Mouse (Mus musculus) lung, postnatal 0 days (tissue): Measurements from ENCODE around the gene Dguok. TPM values are rescaled to one million over a fixed set of nuclear protein-coding genes. Genes with fewer than 3 reads are reported as not detected.

ENCODE experiments used
- ATAC-seq: fragments of 200-750 bp; cut with Nextera tagmentation; 2 replicates; pipeline ENCODE4 v1.8.0; 2017; ENCODE audit warnings: moderate library complexity
- DNase-seq: peaks from one replicate; pipeline ENCODE4 v3.0.0-alpha.2; 2016; ENCODE audit warnings: low spot score
- H3K27ac ChIP-seq: fragments of 300-500 bp; sonication (generic); 2 replicates; pipeline ENCODE4 v1.5.1; 2014; ENCODE audit warnings: antibody characterized with exemption, mild to moderate bottlenecking, low read length, mixed read lengths
- H3K27me3 ChIP-seq: fragments of 300-500 bp; sonication (generic); replicated peaks from 2 replicates; pipeline ENCODE4 v1.6.1; 2014; ENCODE audit warnings: low read length, mixed read lengths; ENCODE audit not compliant: insufficient read depth
- H3K36me3 ChIP-seq: fragments of 300-500 bp; sonication (generic); 2 replicates; pipeline ENCODE4 v1.6.1; 2014; ENCODE audit warnings: low read length, mixed read lengths; ENCODE audit not compliant: insufficient read depth
- H3K4me1 ChIP-seq: fragments of 300-500 bp; sonication (generic); 2 replicates; pipeline ENCODE4 v1.6.1; 2014; ENCODE audit warnings: antibody characterized with exemption, low read depth, low read length, mixed read lengths; ENCODE audit not compliant: insufficient read depth
- H3K4me2 ChIP-seq: fragments of 300-500 bp; sonication (generic); replicated peaks from 2 replicates; pipeline ENCODE4 v1.6.1; 2014; ENCODE audit warnings: low read depth, mild to moderate bottlenecking, low read length, moderate library complexity, mixed read lengths
- H3K4me3 ChIP-seq: fragments of 300-500 bp; sonication (generic); 2 replicates; pipeline ENCODE4 v1.5.1; 2014; ENCODE audit warnings: low read depth, low read length
- H3K9ac ChIP-seq: fragments of 300-500 bp; sonication (generic); replicated peaks from 2 replicates; pipeline ENCODE4 v1.6.1; 2014; ENCODE audit warnings: low read depth, mild to moderate bottlenecking
- H3K9me3 ChIP-seq: fragments of 300-500 bp; sonication (generic); 2 replicates; pipeline ENCODE4 v1.6.1; 2016; ENCODE audit warnings: low read length, mixed read lengths
- CTCF ChIP-seq: IDR thresholded peaks from 2 replicates; pipeline ENCODE4 v1.5.1; 2016; ENCODE audit warnings: antibody characterized with exemption, mild to moderate bottlenecking
- EP300 ChIP-seq: IDR thresholded peaks from 2 replicates; pipeline ENCODE4 v1.6.1; 2016; ENCODE audit warnings: antibody characterized with exemption, mild to moderate bottlenecking, control low read depth
- WGBS: fragments of 180-500 bp; shearing (Covaris S2); extraction: QIAGEN DNeasy Blood & Tissue Kit; methylation state at CpG from one replicate; pipeline ENCODE4 v1.1.7; 2014; 5-methylcytosine and 5-hydroxymethylcytosine counted together
- polyA plus RNA-seq: library from polyadenylated mRNA; unstranded; fragments of >200 nt; fragmentation: Nextera tagmentation; extraction: Ambion mirVana; gene quantifications from 2 replicates; pipeline ENCODE4 v1.2.1, GENCODE M21; 2015

Gene Dguok
- polyA plus RNA-seq, 1 experiment from 2014 or later = 71.8 TPM

DNA sequence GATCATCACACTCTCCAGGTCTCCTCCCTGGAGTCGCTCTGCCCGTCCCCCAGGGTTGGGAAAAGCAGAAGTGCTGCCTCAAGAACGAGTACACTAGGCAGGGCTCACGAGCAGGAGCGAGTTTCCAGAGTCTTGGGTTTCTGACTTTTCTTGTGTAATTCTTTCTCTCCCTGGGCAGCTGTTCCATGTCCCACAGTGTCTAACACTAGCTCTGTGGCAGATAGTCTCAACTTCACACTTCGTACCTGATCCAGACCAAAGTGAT lies 30.0 kb upstream of the Dguok start:
- Histone ChIP-seq H3K27ac (0 out of 2 replicates have a peak overlapping the region, but pooled peaks have one; percentile 1), H3K36me3 (no peaks in the 10 kb centered on the region), H3K4me1 (peaks cover under 1% of the 10 kb centered on the region; the same call in 1 of the 2 replicates), H3K4me3 (no peak overlapping the region), H3K9me3 (no peaks in the 10 kb centered on the region), H3K27me3 (no peaks in the 10 kb centered on the region), H3K4me2 (no peak overlapping the region), H3K9ac (no peak overlapping the region)
- TF ChIP-seq EP300 (no peak), CTCF (no peak)
- WGBS = 18% methylated on average over 6 of the region's 6 CpGs
- DNase-seq (peak; percentile 17), ATAC-seq (no peak; the same call in 1 of the 2 replicates)

DNA sequence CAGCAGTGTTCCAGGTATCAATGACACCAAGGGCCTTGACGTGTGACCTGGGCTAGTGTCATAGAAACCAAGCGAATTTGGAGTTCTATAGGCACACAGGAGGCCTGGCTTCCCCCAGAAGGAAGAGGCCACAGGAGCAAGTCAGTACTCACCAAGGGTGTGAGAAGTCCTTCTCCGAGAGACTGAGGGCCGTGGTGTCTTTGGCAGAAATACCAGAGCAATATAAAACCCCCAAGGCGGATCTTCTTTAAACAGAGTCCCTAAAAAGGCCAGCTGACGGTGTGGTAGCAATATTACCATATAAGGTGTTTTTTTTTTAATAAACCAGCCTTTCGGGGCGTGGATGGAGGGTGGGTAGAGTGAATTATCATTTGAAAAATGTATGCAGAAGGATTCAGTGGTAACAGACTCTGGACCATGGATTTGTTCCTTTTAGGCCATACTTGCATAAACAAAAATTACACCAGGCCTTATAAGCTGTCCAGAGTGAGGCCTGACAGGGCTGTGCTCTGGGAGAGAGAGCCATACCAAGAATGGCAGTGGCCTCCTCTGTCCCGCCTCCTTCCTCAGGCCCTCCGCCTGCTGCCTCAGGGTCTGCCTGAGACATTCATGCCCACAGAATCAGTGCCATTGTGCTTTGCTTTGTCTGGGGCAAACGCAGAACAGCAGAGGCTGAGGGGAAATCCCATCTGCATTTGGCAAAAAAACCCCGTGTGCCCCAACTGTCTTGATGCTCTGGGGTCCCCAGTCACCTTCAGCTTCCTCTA lies 29.4 kb upstream of the Dguok start, which contains the start of gene Actg2:
Actg2 (minus strand) TSS at position 238 of the 767 bp plus-strand sequence.
- Histone ChIP-seq H3K27ac (peak within 1 kb of the TSS; percentile 4; the same call in 1 of the 2 replicates), H3K4me2 (no peak within 1 kb of the TSS), H3K4me3 (no peak within 1 kb of the TSS), H3K27me3 (no peaks in the 10 kb centered on the region), H3K9ac (no peak within 1 kb of the TSS), H3K36me3 (no peaks in the 10 kb centered on the region), H3K4me1 (no peaks in the 10 kb centered on the region), H3K9me3 (no peaks in the 10 kb centered on the region)
- WGBS = 55% methylated on average over 12 of the region's 12 CpGs
- DNase-seq (peak; percentile 32), ATAC-seq (peak; percentile 67)
- TF ChIP-seq CTCF (no peak), EP300 (no peak)

DNA sequence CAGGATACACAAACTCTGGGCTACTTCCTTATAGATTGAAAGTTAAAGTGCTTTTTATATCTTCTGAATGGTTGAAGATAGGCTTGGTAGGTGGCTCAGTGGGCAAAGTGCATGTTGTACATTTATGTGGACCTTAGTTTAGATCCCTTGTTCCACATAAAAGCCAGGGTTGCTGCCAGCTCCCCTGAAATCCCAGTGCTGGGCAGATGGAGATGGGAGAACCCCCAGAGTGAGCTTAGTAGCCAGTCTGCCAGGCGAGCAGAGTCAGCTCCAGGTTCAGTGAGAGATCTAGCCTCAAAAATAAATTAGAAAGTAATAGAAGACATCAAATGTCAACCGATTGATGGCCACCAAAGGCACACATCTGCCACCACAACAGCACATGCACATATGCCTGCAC lies 25.8 kb upstream of the Dguok start:
- TF ChIP-seq CTCF (no peak), EP300 (no peak)
- H3K36me3 ChIP-seq = no peaks in the 10 kb centered on the region
- H3K4me2 ChIP-seq = no peak overlapping the region
- no peaks in the 10 kb centered on the region for H3K27me3 ChIP-seq
- no peak overlapping the region for H3K9ac ChIP-seq
- DNase-seq (no peak), ATAC-seq (no peak)
- H3K27ac ChIP-seq = no peak overlapping the region
- H3K4me3 ChIP-seq = no peak overlapping the region
- H3K9me3 ChIP-seq = no peaks in the 10 kb centered on the region
- H3K4me1 ChIP-seq = no peaks in the 10 kb centered on the region
- WGBS = 70% methylated on average over 2 of the region's 2 CpGs

DNA sequence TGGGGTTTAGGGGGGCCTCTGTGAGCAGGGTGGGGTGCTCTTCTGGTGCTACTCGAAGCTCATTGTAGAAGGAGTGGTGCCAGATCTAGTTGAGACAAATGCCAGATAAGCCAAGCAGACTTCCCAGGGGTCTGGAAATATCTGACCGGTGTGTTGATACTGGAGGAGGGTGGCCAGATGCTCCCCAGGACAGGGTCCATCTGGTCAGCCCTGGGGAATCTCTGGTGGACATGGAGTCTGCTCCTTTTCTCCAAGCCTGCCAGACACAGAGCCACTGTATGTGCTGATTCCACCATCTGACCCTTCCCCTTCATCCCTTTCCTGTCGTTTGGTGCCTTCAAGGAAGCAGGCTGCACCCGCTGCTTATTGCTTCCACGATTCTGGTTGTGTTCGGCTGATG lies 16.4 kb upstream of the Dguok start:
- WGBS = 27% methylated on average over 6 of the region's 6 CpGs

DNA sequence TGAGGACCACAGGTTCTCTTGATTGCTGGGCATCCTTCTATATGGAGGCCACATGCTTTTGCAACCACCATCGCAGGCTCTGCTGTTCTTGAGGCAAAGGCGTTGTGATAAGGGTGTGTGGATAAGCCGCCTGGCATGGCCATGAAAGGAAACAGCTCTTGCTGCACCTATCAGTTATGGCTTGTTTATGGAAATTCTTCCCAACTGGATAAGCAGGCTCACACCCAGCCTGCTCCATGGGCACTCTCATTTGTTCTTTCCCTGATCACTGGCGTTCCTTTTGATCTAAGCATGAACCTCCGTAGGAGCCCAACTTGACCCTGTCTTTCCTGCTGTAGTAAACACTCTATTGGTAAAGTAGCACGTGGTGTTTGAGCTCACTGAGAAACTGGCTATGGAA lies 15.0 kb upstream of the Dguok start:
- H3K36me3 ChIP-seq = no peaks in the 10 kb centered on the region
- no peak overlapping the region for H3K4me3 ChIP-seq
- H3K9ac ChIP-seq = no peak overlapping the region
- WGBS = 49% methylated on average over 6 of the region's 6 CpGs
- no peaks in the 10 kb centered on the region for H3K4me1 ChIP-seq
- no peak overlapping the region for H3K27ac ChIP-seq
- H3K9me3 ChIP-seq = no peaks in the 10 kb centered on the region
- H3K4me2 ChIP-seq = no peak overlapping the region
- no peaks in the 10 kb centered on the region for H3K27me3 ChIP-seq
- ATAC-seq (no peak), DNase-seq (no peak)
- no peak for TF ChIP-seq EP300
- TF ChIP-seq CTCF = no peak

More for the DNA sequence above, 16.4 kb upstream of the Dguok start:
- Histone ChIP-seq H3K27ac (no peak overlapping the region), H3K4me2 (no peak overlapping the region), H3K36me3 (no peaks in the 10 kb centered on the region), H3K9me3 (no peaks in the 10 kb centered on the region), H3K27me3 (no peaks in the 10 kb centered on the region), H3K4me3 (no peak overlapping the region), H3K9ac (no peak overlapping the region), H3K4me1 (no peaks in the 10 kb centered on the region)
- TF ChIP-seq CTCF (no peak), EP300 (no peak)
- no peak for DNase-seq
- ATAC-seq = no peak

DNA sequence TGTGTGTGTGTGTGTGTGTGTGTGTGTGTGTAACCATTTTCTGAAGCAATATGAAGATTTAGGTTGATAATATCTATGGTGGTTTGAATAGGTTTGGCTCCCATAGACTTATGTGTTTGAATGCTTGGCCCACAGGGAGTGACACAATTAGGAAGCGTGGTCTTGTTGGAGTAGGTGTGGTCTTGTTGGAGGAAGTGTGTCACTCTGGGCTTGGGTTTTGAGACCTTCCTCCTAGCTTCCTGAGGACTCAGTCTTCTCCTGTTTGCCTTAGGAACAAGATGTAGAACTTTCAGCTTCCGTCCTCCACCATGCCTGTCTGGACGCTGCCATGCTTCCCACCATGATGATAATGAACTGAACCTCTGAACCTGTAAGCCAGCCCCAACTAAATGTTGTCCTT lies 11.9 kb upstream of the Dguok start:
- ATAC-seq (no peak), DNase-seq (no peak)
- Histone ChIP-seq H3K9me3 (no peaks in the 10 kb centered on the region), H3K27me3 (no peaks in the 10 kb centered on the region), H3K9ac (no peak overlapping the region), H3K4me1 (no peaks in the 10 kb centered on the region), H3K4me2 (no peak overlapping the region), H3K27ac (no peak overlapping the region), H3K36me3 (no peaks in the 10 kb centered on the region), H3K4me3 (no peak overlapping the region)
- no peak for TF ChIP-seq EP300
- TF ChIP-seq CTCF = no peak
- 73% methylated on average over 3 of the region's 3 CpGs for WGBS
